Mouse (Mus musculus) right cerebral cortex, postnatal 4 days (tissue): Measurements from ENCODE around the gene Olfr1442.
A peak's percentile ranks its signal among the peaks of the same experiment; 100 is the strongest.
"Not testable (repeated sequence)": the region's sequence is repeated elsewhere in the genome, so short reads cannot be mapped to it uniquely, and the experiment has no call there.

ENCODE experiments used
- DNase-seq: peaks from one replicate; pipeline ENCODE4 v3.0.0-alpha.2; 2022

The Olfr1442 gene

GRCm38 (mm10) chr19:12670139-12670538 is at the start of gene Olfr1442:
Gene Olfr1442, plus strand, starts transcription at chr19:12670439.
- DNase-seq, result no peak

- DNase-seq, result no peak
These were observed 37.1 kb upstream of the Olfr1442 start, which contains the start of gene Glyat for GRCm38 (mm10) chr19:12633176-12633575. Gene Glyat, plus strand, starts transcription at chr19:12633308.

- no peak for DNase-seq
These were observed 36.0 kb upstream of the Olfr1442 start for GRCm38 (mm10) chr19:12634259-12634658.

- no peak for DNase-seq
These were observed 35.3 kb upstream of the Olfr1442 start for GRCm38 (mm10) chr19:12634963-12635362.

GRCm38 (mm10) chr19:12636863-12637262 is 33.4 kb upstream of the Olfr1442 start:
- no peak for DNase-seq

- no peak for DNase-seq
These were observed 32.2 kb upstream of the Olfr1442 start for GRCm38 (mm10) chr19:12638049-12638448.

GRCm38 (mm10) chr19:12649511-12649910 is 20.7 kb upstream of the Olfr1442 start:
- DNase-seq, result no peak

- DNase-seq, result no peak
These were observed 4.1 kb upstream of the Olfr1442 start for GRCm38 (mm10) chr19:12666156-12666555.

GRCm38 (mm10) chr19:12668601-12669000 is 1.6 kb upstream of the Olfr1442 start:
- DNase-seq, result not testable (repeated sequence)

GRCm38 (mm10) chr19:12671051-12671450 is 812 bp downstream of the Olfr1442 start:
- DNase-seq, result no peak

- DNase-seq, result no peak
These were observed 7.6 kb downstream of the Olfr1442 start, which contains the start of gene Olfr1443 for GRCm38 (mm10) chr19:12677812-12678211. Gene Olfr1443, plus strand, starts transcription at chr19:12678112.

- DNase-seq, result no peak
These were observed 14.4 kb downstream of the Olfr1442 start for GRCm38 (mm10) chr19:12684638-12685037.

GRCm38 (mm10) chr19:12685231-12685630 is 15.0 kb downstream of the Olfr1442 start:
- DNase-seq, result no peak

- DNase-seq, result no peak
These were observed 25.4 kb downstream of the Olfr1442 start, which contains the start of gene Keg1 for GRCm38 (mm10) chr19:12695590-12695989. Gene Keg1, plus strand, starts transcription at chr19:12695786.

GRCm38 (mm10) chr19:12696221-12696620 is 26.0 kb downstream of the Olfr1442 start:
- no peak for DNase-seq

- DNase-seq, result no peak
These were observed 38.2 kb downstream of the Olfr1442 start for GRCm38 (mm10) chr19:12708458-12708857.

GRCm38 (mm10) chr19:12708986-12709385 is 38.7 kb downstream of the Olfr1442 start:
- DNase-seq, result no peak

GRCm38 (mm10) chr19:12719189-12719588 is 49.0 kb downstream of the Olfr1442 start:
- DNase-seq, result no peak

GRCm38 (mm10) chr19:12720463-12720862 is 50.2 kb downstream of the Olfr1442 start:
- DNase-seq, result no peak

- DNase-seq, result not testable (repeated sequence)
These were observed 50.7 kb downstream of the Olfr1442 start for GRCm38 (mm10) chr19:12720919-12721318.

- DNase-seq, result not testable (repeated sequence)
These were observed 51.4 kb downstream of the Olfr1442 start for GRCm38 (mm10) chr19:12721596-12721995.

GRCm38 (mm10) chr19:12722308-12722707 is 52.1 kb downstream of the Olfr1442 start:
- DNase-seq, result peak; percentile 24

- no peak for DNase-seq
These were observed 55.6 kb downstream of the Olfr1442 start for GRCm38 (mm10) chr19:12725851-12726250.
